Mouse (Mus musculus) urinary bladder, postnatal 0 days (tissue): ENCODE measurements around the gene Mettl17. TPM values are rescaled to one million over a fixed set of nuclear protein-coding genes. Genes with fewer than 3 reads are reported as not detected.

Experiments
- microRNA-seq: library from miRNA; unstranded; fragments of <30 nt; microRNA quantifications from one replicate; pipeline ENCODE4, GENCODE M21; 2016
- polyA plus RNA-seq: library from polyadenylated mRNA; unstranded; fragments of >200 nt; fragmentation: Nextera tagmentation; extraction: Ambion mirVana; gene quantifications from 2 replicates; pipeline ENCODE4 v1.2.1, GENCODE M21; 2015

The Mettl17 gene
- polyA plus RNA-seq, result 21.3 and 24.1 TPM in 2 replicates

GRCm38 (mm10) chr14:51884598-51885331, at the start of gene Mettl17:
Mettl17 (plus strand) TSS chr14:51884842.

GRCm38 (mm10) chr14:51853399-51853798, 31.2 kb upstream of the Mettl17 start, which contains the start of gene Ear6:
Ear6 (plus strand) TSS chr14:51853699.

GRCm38 (mm10) chr14:51892191-51892939, 7.7 kb downstream of the Mettl17 start, which contains the start of gene Slc39a2:
Slc39a2 (plus strand) TSS chr14:51892889.

GRCm38 (mm10) chr14:51913960-51914762, 29.5 kb downstream of the Mettl17 start, which contains the start of gene Ndrg2:
Ndrg2 (minus strand) TSS chr14:51914158.

GRCm38 (mm10) chr14:51918125-51918524, 33.5 kb downstream of the Mettl17 start, which contains the start of gene Tppp2:
Tppp2 (plus strand) TSS chr14:51918425.

GRCm38 (mm10) chr14:51922571-51922865, 37.9 kb downstream of the Mettl17 start, which contains the start of gene Rnase13:
Rnase13 (minus strand) TSS chr14:51922773.

Small RNAs within 50 kb of the gene (microRNA-seq; reads per million reads assigned to microRNA genes)
- not detected for gene Gm27375

Other genes with a start within 250 kb of the Mettl17 start
- not detected in 2 replicates for gene Gm4181, start 249.2 kb upstream of the Mettl17 start, polyA plus RNA-seq
- not detected in 2 replicates for gene Gm17079, start 189.4 kb upstream of the Mettl17 start, polyA plus RNA-seq
- not detected in 2 replicates for gene Gm5800, start 167.7 kb upstream of the Mettl17 start, polyA plus RNA-seq
- not detected in 2 replicates for gene Ang4, start 111.3 kb upstream of the Mettl17 start, polyA plus RNA-seq
- not detected in 2 replicates for gene AY358078, start 84.8 kb upstream of the Mettl17 start, polyA plus RNA-seq
- not detected in 2 replicates for gene Ear6, start 31.1 kb upstream of the Mettl17 start, polyA plus RNA-seq
- 0.15 and 0.16 TPM in 2 replicates for gene Slc39a2, start 8.0 kb downstream of the Mettl17 start, polyA plus RNA-seq
- gene Ndrg2, start 29.3 kb downstream of the Mettl17 start, polyA plus RNA-seq, result 402 and 463 TPM in 2 replicates
- gene Tppp2, start 33.6 kb downstream of the Mettl17 start, polyA plus RNA-seq, result not detected in 2 replicates
- gene Rnase13, start 37.9 kb downstream of the Mettl17 start, polyA plus RNA-seq, result 0.36 and 0.43 TPM in 2 replicates
- 39.6 and 42.7 TPM in 2 replicates for gene Arhgef40, start 99.9 kb downstream of the Mettl17 start, polyA plus RNA-seq
- gene Tmem253, start 130.8 kb downstream of the Mettl17 start, polyA plus RNA-seq, result 0.26 and 0.52 TPM in 2 replicates
- gene Zfp219, start 135.9 kb downstream of the Mettl17 start, polyA plus RNA-seq, result 17.9 and 18.7 TPM in 2 replicates
- not detected in 2 replicates for gene Olfr221, start 157.6 kb downstream of the Mettl17 start, polyA plus RNA-seq
- gene Hnrnpc, start 219.2 kb downstream of the Mettl17 start, polyA plus RNA-seq, result 147 and 186 TPM in 2 replicates
- 24.1 and 25.7 TPM in 2 replicates for gene Rpgrip1, start 225.9 kb downstream of the Mettl17 start, polyA plus RNA-seq